Mouse (Mus musculus): ENCODE measurements around the gene Wnt11. TPM values are rescaled to one million over a fixed set of nuclear protein-coding genes. Genes with fewer than 3 reads are reported as not detected.

Gene Wnt11
- polyA plus RNA-seq, 1 experiment = 0.80 TPM

DNA sequence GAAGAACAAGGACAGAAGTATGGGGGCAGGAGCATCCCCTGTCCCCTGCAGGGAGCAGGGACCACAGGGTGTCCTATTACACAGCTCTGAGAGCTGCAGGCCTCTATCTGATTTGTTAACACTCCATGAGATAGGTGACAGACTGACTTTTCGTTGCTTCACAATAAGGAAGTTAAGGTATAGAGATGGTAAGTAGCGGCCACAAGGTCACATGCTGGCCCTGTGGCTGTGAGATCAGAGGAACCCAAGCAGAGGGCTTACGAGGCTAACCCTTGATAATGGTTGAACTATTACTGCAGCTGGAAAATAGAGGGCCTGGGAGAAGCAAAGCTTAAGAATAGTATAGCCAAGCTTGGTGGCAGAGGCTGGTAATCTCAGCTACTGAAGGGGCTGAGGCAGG, 5.9 kb downstream of the Wnt11 start:
- no peaks in the 10 kb centered on the region for H3K36me3 ChIP-seq (ENCODE audit: control insufficient read depth, insufficient read depth, low read length)
- peaks cover 14% of the 10 kb centered on the region for H3K4me1 ChIP-seq (ENCODE audit: control insufficient read depth, insufficient read depth, low read length)
- no peak overlapping the region for H3K27ac ChIP-seq (ENCODE audit: control insufficient read depth, insufficient read depth, low read depth, low read length)
- H3K4me3 ChIP-seq (ENCODE audit: control insufficient read depth, low read depth, low read length) = no peak overlapping the region
- no peaks in the 10 kb centered on the region; the same call in 1 of the 2 replicates for H3K27me3 ChIP-seq (ENCODE audit: control insufficient read depth, insufficient read depth, low read length)
- TF ChIP-seq CTCF (IDR thresholded peaks at IDR 0.05; ENCODE audit: control insufficient read depth, insufficient read depth, insufficient replicate concordance, low read depth, low read length) = no peak

DNA sequence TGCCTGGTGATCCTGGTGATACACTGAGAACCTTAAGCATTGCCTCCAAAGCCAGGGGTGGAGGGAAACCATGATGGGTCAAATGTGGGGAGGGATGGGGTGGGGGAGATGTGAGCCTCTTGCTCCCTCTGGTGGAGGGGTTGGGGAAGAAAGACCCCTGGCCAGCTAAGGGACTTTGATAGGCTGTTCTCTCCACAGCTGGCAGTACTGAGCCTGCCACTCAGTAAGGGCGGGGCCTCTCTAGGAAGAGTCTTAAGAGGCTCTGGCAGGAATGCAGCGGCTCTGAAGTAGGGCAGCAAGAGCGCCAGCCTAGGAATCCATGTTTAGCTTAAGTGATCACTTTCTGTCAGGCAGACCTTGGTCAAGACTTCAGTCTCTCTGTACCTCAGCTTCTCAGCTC, 6.9 kb downstream of the Wnt11 start:
- Histone ChIP-seq H3K27ac (ENCODE audit: control insufficient read depth, insufficient read depth, low read depth, low read length) (no peak overlapping the region), H3K36me3 (ENCODE audit: control insufficient read depth, insufficient read depth, low read length) (no peaks in the 10 kb centered on the region), H3K4me3 (ENCODE audit: control insufficient read depth, low read depth, low read length) (no peak overlapping the region), H3K27me3 (ENCODE audit: control insufficient read depth, insufficient read depth, low read length) (no peaks in the 10 kb centered on the region), H3K4me1 (ENCODE audit: control insufficient read depth, insufficient read depth, low read length) (peaks cover 11% of the 10 kb centered on the region)
- TF ChIP-seq POLR2A (IDR thresholded peaks at IDR 0.05; ENCODE audit: control insufficient read depth, low read depth, low read length) (no peak), CTCF (IDR thresholded peaks at IDR 0.05; ENCODE audit: control insufficient read depth, insufficient read depth, insufficient replicate concordance, low read depth, low read length) (no peak)

DNA sequence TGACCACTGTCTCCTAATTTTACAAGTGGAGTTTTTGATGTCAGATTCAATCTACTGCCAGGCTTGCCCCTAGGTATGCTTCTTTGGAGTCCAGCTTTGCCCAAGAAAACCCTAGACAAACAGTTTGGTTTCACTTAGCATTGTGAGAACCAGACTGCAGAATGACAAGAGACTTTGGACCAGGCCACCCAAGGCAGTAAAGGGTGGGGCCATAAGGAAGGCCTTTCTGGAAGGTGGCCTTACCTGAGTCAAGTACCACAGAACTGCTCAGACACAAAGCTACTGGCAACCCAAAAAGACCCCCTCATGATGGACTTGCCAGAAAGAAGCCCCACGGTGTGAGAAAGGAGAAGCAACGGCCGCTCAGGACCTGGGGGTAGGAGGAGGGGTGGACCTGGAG, 8.1 kb downstream of the Wnt11 start:
- Histone ChIP-seq H3K27me3 (ENCODE audit: control insufficient read depth, insufficient read depth, low read length) (no peaks in the 10 kb centered on the region), H3K4me3 (ENCODE audit: control insufficient read depth, low read depth, low read length) (no peak overlapping the region), H3K27ac (ENCODE audit: control insufficient read depth, insufficient read depth, low read depth, low read length) (no peak overlapping the region), H3K36me3 (ENCODE audit: control insufficient read depth, insufficient read depth, low read length) (no peaks in the 10 kb centered on the region), H3K4me1 (ENCODE audit: control insufficient read depth, insufficient read depth, low read length) (peaks cover 9% of the 10 kb centered on the region)
- TF ChIP-seq POLR2A (IDR thresholded peaks at IDR 0.05; ENCODE audit: control insufficient read depth, low read depth, low read length) = no peak
- TF ChIP-seq CTCF (IDR thresholded peaks at IDR 0.05; ENCODE audit: control insufficient read depth, insufficient read depth, insufficient replicate concordance, low read depth, low read length) = no peak

DNA sequence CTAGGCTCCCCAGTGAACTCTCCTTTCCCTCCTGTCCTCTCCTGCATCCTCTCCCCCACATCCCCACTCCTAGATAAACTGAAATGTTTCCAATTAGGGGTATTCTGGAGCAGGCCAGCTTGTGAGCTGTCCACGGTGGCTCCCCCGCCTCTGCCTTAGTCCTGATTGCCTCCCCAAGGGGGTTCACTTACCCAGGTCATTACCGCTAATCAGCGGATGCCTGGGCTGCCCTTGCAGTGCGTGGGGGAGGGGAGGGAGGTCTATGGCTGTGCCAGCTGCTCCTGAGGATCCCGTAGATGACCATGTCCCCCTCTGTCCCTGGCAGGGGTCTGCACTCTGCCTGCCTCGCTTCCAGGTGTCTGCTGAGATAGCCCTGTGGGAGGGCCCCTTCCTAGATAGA, 8.7 kb downstream of the Wnt11 start:
- H3K27ac ChIP-seq (ENCODE audit: control insufficient read depth, insufficient read depth, low read depth, low read length) = no peak overlapping the region
- peaks cover 7% of the 10 kb centered on the region for H3K4me1 ChIP-seq (ENCODE audit: control insufficient read depth, insufficient read depth, low read length)
- TF ChIP-seq POLR2A (IDR thresholded peaks at IDR 0.05; ENCODE audit: control insufficient read depth, low read depth, low read length) (no peak), CTCF (IDR thresholded peaks at IDR 0.05; ENCODE audit: control insufficient read depth, insufficient read depth, insufficient replicate concordance, low read depth, low read length) (no peak)
- H3K36me3 ChIP-seq (ENCODE audit: control insufficient read depth, insufficient read depth, low read length) = no peaks in the 10 kb centered on the region
- no peaks in the 10 kb centered on the region for H3K27me3 ChIP-seq (ENCODE audit: control insufficient read depth, insufficient read depth, low read length)
- H3K4me3 ChIP-seq (ENCODE audit: control insufficient read depth, low read depth, low read length) = no peak overlapping the region

DNA sequence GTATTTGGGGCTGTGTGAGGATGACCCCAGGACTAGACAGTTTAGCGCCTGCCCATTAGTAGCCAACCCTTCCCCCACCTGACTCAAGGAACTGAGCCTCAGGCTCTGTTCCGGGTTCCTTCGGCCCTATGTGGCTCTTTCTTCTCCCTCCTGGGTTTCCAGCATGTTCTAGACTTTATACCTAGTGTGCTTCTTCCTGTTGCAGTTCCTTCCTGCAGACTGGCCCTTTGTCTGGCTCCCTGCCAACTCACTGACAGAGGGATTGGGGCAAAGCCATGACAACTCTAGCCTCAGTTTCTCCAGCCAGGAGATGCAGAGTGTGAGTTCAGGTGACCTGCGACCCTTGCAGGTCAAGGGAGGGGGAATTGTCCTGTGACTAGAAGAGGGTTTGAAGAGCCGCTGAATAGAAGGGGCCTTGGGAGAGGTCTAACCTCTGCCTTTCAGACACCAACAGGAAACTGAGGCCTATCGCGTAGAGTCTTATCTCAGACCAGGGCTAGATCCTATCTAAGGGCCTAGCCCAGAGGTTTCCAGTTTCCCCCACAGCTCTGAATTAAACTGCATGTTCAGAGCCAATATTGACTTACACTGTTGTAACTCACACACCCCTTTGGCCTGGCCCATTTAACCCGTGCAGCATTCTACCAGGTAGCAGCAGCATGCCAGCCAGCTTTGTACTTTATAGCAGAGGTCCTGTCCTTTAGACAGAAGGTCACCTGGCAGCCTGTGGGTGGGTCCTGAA, 14.2 kb downstream of the Wnt11 start:
- no peaks in the 10 kb centered on the region for H3K36me3 ChIP-seq (ENCODE audit: control insufficient read depth, insufficient read depth, low read length)
- no peak for TF ChIP-seq POLR2A (IDR thresholded peaks at IDR 0.05; ENCODE audit: control insufficient read depth, low read depth, low read length)
- no peak for TF ChIP-seq CTCF (IDR thresholded peaks at IDR 0.05; ENCODE audit: control insufficient read depth, insufficient read depth, insufficient replicate concordance, low read depth, low read length)
- H3K4me1 ChIP-seq (ENCODE audit: control insufficient read depth, insufficient read depth, low read length) = no peaks in the 10 kb centered on the region
- H3K27ac ChIP-seq (ENCODE audit: control insufficient read depth, insufficient read depth, low read depth, low read length) = no peak overlapping the region
- H3K4me3 ChIP-seq (ENCODE audit: control insufficient read depth, low read depth, low read length) = no peak overlapping the region
- H3K27me3 ChIP-seq (ENCODE audit: control insufficient read depth, insufficient read depth, low read length) = no peaks in the 10 kb centered on the region

DNA sequence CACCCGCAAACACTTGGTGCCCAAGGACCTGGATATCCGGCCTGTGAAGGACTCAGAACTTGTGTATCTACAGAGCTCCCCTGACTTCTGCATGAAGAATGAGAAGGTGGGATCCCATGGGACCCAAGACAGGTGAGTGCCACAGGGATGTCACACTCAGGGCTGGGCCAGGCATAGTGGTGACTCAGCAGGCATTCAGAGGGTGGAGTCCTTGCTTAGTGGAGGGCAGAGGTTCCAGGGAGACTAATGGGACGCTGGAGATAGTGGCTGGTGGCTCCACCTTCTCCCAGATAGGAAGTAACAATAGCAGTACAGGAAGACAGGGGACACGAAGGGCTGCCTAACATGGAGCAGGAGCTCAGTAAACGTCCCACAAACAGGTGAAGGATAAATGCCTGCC, 15.5 kb downstream of the Wnt11 start:
- TF ChIP-seq CTCF (IDR thresholded peaks at IDR 0.05; ENCODE audit: control insufficient read depth, insufficient read depth, insufficient replicate concordance, low read depth, low read length) = no peak
- no peak for TF ChIP-seq POLR2A (IDR thresholded peaks at IDR 0.05; ENCODE audit: control insufficient read depth, low read depth, low read length)
- H3K36me3 ChIP-seq (ENCODE audit: control insufficient read depth, insufficient read depth, low read length) = no peaks in the 10 kb centered on the region
- no peak overlapping the region for H3K4me3 ChIP-seq (ENCODE audit: control insufficient read depth, low read depth, low read length)
- H3K27ac ChIP-seq (ENCODE audit: control insufficient read depth, insufficient read depth, low read depth, low read length) = no peak overlapping the region
- H3K27me3 ChIP-seq (ENCODE audit: control insufficient read depth, insufficient read depth, low read length) = no peaks in the 10 kb centered on the region
- H3K4me1 ChIP-seq (ENCODE audit: control insufficient read depth, insufficient read depth, low read length) = no peaks in the 10 kb centered on the region; the same call in 1 of the 2 replicates

DNA sequence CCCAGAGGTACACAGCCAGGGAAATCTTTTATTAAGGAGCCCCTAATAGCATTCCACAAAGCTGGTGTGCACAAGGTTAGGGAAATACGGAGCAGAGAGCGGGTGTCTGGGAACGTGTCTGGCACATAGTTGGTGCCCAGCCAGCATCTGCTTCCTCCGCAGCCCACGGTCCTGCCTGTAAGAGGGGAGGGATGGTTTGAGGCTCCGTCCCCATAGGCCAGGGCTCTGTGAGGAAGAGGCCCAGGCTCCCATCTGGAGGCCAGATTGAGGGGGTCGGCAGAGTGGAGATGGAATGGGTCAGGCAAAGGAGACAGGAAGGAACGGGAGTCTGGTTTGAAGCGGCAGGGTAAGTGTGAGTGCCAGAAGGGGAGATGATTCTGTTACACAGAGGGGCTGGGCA, 16.3 kb downstream of the Wnt11 start:
- Histone ChIP-seq H3K36me3 (ENCODE audit: control insufficient read depth, insufficient read depth, low read length) (no peaks in the 10 kb centered on the region), H3K4me3 (ENCODE audit: control insufficient read depth, low read depth, low read length) (no peak overlapping the region), H3K27me3 (ENCODE audit: control insufficient read depth, insufficient read depth, low read length) (no peaks in the 10 kb centered on the region), H3K4me1 (ENCODE audit: control insufficient read depth, insufficient read depth, low read length) (no peaks in the 10 kb centered on the region; the same call in 1 of the 2 replicates), H3K27ac (ENCODE audit: control insufficient read depth, insufficient read depth, low read depth, low read length) (no peak overlapping the region)
- TF ChIP-seq POLR2A (IDR thresholded peaks at IDR 0.05; ENCODE audit: control insufficient read depth, low read depth, low read length) (no peak), CTCF (IDR thresholded peaks at IDR 0.05; ENCODE audit: control insufficient read depth, insufficient read depth, insufficient replicate concordance, low read depth, low read length) (no peak)

Measured in testis, adult 2 months (tissue).